Mouse (Mus musculus) embryonic facial prominence, embryonic 14.5 days (tissue): Measurements from ENCODE around the gene Dek. TPM values are rescaled to one million over a fixed set of nuclear protein-coding genes. Genes with fewer than 3 reads are reported as not detected.

Source experiments
- ATAC-seq: fragments of 200-750 bp; cut with Nextera tagmentation; 2 replicates; pipeline ENCODE4 v1.8.0; 2017; ENCODE audit warnings: low read depth, moderate number of reproducible peaks, moderate TSS enrichment
- DNase-seq: peaks from one replicate; pipeline ENCODE4 v3.0.0-alpha.2; 2015; ENCODE audit warnings: low spot score
- H3K27ac ChIP-seq: fragments of 300-500 bp; sonication (generic); replicated peaks from 2 replicates; pipeline ENCODE4 v1.5.1; 2014; ENCODE audit warnings: low read depth, mild to moderate bottlenecking, low read length, moderate library complexity
- H3K27me3 ChIP-seq: fragments of 300-500 bp; sonication (generic); replicated peaks from 2 replicates; pipeline ENCODE4 v1.6.1; 2014; ENCODE audit warnings: low read length; ENCODE audit not compliant: control insufficient read depth, insufficient read depth
- H3K36me3 ChIP-seq: fragments of 300-500 bp; sonication (generic); 2 replicates; pipeline ENCODE4 v1.6.1; 2014; ENCODE audit warnings: low read length, mixed read lengths; ENCODE audit not compliant: control insufficient read depth, insufficient read depth
- H3K4me1 ChIP-seq: fragments of 300-500 bp; sonication (generic); 2 replicates; pipeline ENCODE4 v1.6.1; 2014; ENCODE audit warnings: antibody characterized with exemption, low read length; ENCODE audit not compliant: control insufficient read depth, insufficient read depth
- H3K4me2 ChIP-seq: fragments of 300-500 bp; sonication (generic); 2 replicates; pipeline ENCODE4 v1.6.1; 2014; ENCODE audit warnings: low read depth, mild to moderate bottlenecking, low read length, moderate library complexity, mixed read lengths
- H3K4me3 ChIP-seq: fragments of 300-500 bp; sonication (generic); 2 replicates; pipeline ENCODE4 v1.5.1; 2014; ENCODE audit warnings: low read depth, mild to moderate bottlenecking, low read length
- H3K9ac ChIP-seq: fragments of 300-500 bp; sonication (generic); 2 replicates; pipeline ENCODE4 v1.6.1; 2014; ENCODE audit warnings: low read depth, mild to moderate bottlenecking, low read length, moderate library complexity, mixed read lengths
- H3K9me3 ChIP-seq: fragments of 300-500 bp; sonication (generic); 2 replicates; pipeline ENCODE4 v1.6.1; 2016; ENCODE audit warnings: low read length; ENCODE audit not compliant: control insufficient read depth
- WGBS: fragments of 180-500 bp; shearing (Covaris S2); extraction: QIAGEN DNeasy Blood & Tissue Kit; methylation state at CpG from one replicate; pipeline ENCODE4 v1.1.7; 2014; 5-methylcytosine and 5-hydroxymethylcytosine counted together
- polyA plus RNA-seq: library from polyadenylated mRNA; unstranded; fragments of >200 nt; fragmentation: Nextera tagmentation; extraction: Ambion mirVana; gene quantifications from 2 replicates; pipeline ENCODE4 v1.2.1, GENCODE M21; 2014

Dek gene
- polyA plus RNA-seq, 1 experiment from 2014 or later: 188 TPM

DNA sequence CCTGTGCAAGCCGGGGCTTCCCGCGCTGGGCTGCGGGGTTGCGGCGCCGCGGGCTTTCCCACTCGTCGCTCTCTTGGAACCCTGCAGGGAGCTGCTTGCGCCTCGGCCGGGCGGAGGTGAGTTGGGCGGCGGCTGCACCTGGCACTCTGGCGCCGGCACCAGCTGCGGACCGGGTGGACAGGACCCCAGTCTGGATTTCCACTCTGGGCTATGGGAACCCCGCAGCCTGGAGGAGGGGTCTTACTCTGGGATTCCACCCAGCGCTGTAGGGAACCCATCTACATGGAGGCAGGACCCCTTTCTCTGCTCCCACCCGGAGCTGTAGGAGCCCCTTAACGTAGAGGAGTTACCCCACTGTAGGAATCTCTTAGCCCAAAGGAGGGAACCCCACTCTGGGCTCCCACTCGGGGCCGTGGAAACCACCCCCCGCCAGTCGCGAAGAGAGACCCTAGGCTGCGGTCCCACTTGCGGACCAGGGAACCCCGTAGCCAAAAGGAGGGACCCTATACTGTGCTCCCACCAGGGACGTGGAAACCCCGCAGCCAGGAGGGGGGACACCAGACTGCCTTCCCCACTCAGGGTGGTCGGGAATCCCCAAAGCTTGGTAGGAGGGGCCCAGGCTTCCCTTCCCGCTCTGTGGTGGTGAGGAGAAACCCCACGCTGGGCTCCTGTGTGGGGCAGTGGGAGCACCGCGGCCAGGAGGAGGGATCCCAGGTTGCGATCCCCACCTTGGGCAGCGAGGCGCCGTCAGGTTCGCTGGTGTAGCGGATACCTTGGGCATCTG, 62.0 kb downstream of the Dek start:
- Histone ChIP-seq H3K4me3 (peak overlapping the region; percentile 83), H3K9me3 (no peaks in the 10 kb centered on the region), H3K36me3 (peaks cover 3% of the 10 kb centered on the region), H3K27ac (peak overlapping the region; percentile 63; the same call in 1 of the 2 replicates), H3K9ac (peak overlapping the region; percentile 74), H3K4me2 (peak overlapping the region; percentile 99), H3K27me3 (no peaks in the 10 kb centered on the region), H3K4me1 (peaks cover 9% of the 10 kb centered on the region; the same call in 1 of the 2 replicates)
- DNase-seq (no peak), ATAC-seq (no peak; the same call in 1 of the 2 replicates)
- WGBS: 0% methylated on average over 31 of the region's 45 CpGs

GRCm38 (mm10) chr13:47043030-47043680, 62.8 kb downstream of the Dek start, which contains the start of gene Kdm1b:
TSS of gene Kdm1b (plus strand) at chr13:47043499.
- peak within 1 kb of the TSS; percentile 99 for H3K4me2 ChIP-seq
- peak within 1 kb of the TSS; percentile 63; the same call in 1 of the 2 replicates for H3K27ac ChIP-seq
- peak within 1 kb of the TSS; percentile 83 for H3K4me3 ChIP-seq
- 2% methylated on average over 21 of the region's 48 CpGs for WGBS
- peak; percentile 96 for ATAC-seq
- H3K27me3 ChIP-seq: no peaks in the 10 kb centered on the region
- no peaks in the 10 kb centered on the region for H3K9me3 ChIP-seq
- H3K36me3 ChIP-seq: no peaks in the 10 kb centered on the region
- peaks cover 9% of the 10 kb centered on the region; the same call in 1 of the 2 replicates for H3K4me1 ChIP-seq
- DNase-seq: peak; percentile 98
- peak within 1 kb of the TSS; percentile 74 for H3K9ac ChIP-seq

- no peak overlapping the region for H3K9ac ChIP-seq
- H3K4me3 ChIP-seq: peak overlapping the region; percentile 83; the same call in 1 of the 2 replicates
- H3K4me1 ChIP-seq: peaks cover 9% of the 10 kb centered on the region; the same call in 1 of the 2 replicates
- H3K9me3 ChIP-seq: no peaks in the 10 kb centered on the region
- DNase-seq: no peak
- no peak overlapping the region for H3K27ac ChIP-seq
- H3K4me2 ChIP-seq: peak overlapping the region; percentile 99
- no peaks in the 10 kb centered on the region for H3K36me3 ChIP-seq
- no peak for ATAC-seq
- 58% methylated on average over 8 of the region's 8 CpGs for whole genome bisulfite sequencing
- H3K27me3 ChIP-seq: no peaks in the 10 kb centered on the region
These were observed 63.9 kb downstream of the Dek start for GRCm38 (mm10) chr13:47042024-47042633.

- Histone ChIP-seq H3K9ac (no peak overlapping the region), H3K36me3 (no peaks in the 10 kb centered on the region), H3K27me3 (no peaks in the 10 kb centered on the region), H3K4me2 (no peak overlapping the region), H3K4me3 (no peak overlapping the region), H3K27ac (no peak overlapping the region), H3K9me3 (no peaks in the 10 kb centered on the region), H3K4me1 (peaks cover 9% of the 10 kb centered on the region; the same call in 1 of the 2 replicates)
- no peak for DNase-seq
- ATAC-seq: no peak
- WGBS: 92% methylated on average over 5 of the region's 5 CpGs
These were observed 65.9 kb downstream of the Dek start for GRCm38 (mm10) chr13:47040061-47040460.

DNA sequence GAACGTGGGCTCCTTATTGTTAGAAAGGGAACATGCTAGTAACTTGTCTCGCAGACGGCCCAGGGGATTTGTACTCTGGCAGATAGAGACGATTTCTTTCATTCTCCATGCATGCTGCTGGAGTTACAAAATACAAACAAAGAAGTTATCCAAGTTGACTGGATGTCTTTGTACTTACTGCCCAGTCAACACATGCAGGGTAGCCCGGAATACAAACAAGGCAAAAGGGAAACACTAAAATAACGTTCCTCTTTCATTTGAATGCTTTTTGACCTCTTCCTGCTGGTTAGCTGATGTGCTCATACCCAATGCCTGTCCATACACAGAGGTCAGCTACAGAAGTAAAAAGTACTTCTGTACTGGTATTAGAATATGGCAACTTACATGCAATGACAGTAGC, 68.1 kb downstream of the Dek start:
- Histone ChIP-seq H3K36me3 (no peaks in the 10 kb centered on the region), H3K4me1 (no peaks in the 10 kb centered on the region), H3K4me3 (no peak overlapping the region), H3K9me3 (no peaks in the 10 kb centered on the region), H3K9ac (no peak overlapping the region), H3K27ac (no peak overlapping the region), H3K4me2 (no peak overlapping the region), H3K27me3 (no peaks in the 10 kb centered on the region)
- no peak for DNase-seq
- 84% methylated on average over 6 of the region's 6 CpGs for WGBS
- no peak for ATAC-seq

Other genes starting within 250 kb of the Dek start
- gene Kif13a, start 176.3 kb downstream of the Dek start, polyA plus RNA-seq: 24.0 and 25.2 TPM in 2 replicates
- gene Nhlrc1, start 91.4 kb downstream of the Dek start, polyA plus RNA-seq: 4.1 and 4.8 TPM in 2 replicates
- 11.6 and 14.0 TPM in 2 replicates for gene Kdm1b, start 62.7 kb downstream of the Dek start, polyA plus RNA-seq
- gene Tpmt, start 61.5 kb downstream of the Dek start, polyA plus RNA-seq: 17.7 and 19.9 TPM in 2 replicates
- 4.9 and 5.3 TPM in 2 replicates for gene Rnf144b, start 16.5 kb upstream of the Dek start, polyA plus RNA-seq